Mouse (Mus musculus): ENCODE measurements around the gene Gm10721.
"Not testable (repeated sequence)": the region's sequence is repeated elsewhere in the genome, so short reads cannot be mapped to it uniquely, and the experiment has no call there.

Gene Gm10721

DNA sequence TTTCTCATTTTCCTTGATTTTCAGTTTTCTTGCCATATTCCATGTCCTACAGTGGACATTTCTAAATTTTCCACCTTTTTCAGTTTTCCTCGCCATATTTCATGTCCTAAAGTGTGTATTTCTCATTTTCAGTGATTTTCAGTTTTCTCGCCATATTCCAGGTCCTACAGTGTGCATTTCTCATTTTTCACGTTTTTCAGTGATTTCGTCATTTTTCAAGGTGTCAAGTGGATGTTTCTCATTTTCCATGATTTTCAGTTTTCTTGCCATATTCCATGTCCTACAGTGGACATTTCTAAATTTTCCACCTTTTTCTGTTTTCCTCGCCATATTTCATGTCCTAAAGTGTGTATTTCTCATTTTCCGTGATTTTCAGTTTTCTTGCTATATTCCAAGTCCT, 12.7 kb downstream of the Gm10721 start:
- DNase-seq (ENCODE audit: low spot score in 2 of 2), result peak; percentile 64 to 67

DNA sequence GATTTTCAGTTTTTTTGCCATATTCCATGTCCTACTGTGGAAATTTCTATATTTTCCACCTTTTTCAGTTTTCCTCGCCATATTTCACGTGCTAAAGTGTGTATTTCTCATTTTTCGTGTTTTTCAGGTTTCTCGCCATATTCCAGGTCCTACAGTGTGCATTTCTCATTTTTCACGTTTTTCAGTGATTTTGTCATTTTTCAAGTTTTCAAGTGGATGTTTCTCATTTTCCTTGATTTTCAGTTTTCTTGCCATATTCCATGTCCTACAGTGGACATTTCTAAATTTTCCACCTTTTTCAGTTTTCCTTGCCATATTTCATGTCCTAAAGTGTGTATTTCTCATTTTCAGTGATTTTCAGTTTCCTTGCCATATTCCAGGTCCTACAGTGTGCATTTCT, 13.2 kb downstream of the Gm10721 start:
- DNase-seq (ENCODE audit: low spot score in 2 of 2), result not testable (repeated sequence)

DNA sequence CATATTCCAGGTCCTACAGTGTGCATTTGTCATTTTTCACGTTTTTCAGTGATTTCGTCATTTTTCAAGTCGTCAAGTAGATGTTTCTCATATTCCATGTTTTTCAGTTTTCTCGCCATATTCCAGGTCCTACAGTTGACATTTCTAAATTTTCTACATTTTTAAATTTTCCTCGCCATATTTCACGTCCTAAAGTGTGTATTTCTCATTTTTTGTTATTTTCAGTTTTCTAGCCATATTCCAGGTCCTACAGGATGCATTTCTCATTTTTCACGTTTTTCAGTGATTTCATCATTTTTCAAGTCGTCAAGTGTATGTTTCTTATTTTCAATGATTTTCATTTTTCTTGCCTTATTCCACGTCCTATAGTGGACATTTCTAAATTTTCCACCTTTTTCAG, 13.8 kb downstream of the Gm10721 start:
- not testable (repeated sequence) for DNase-seq (ENCODE audit: low spot score in 2 of 2)

DNA sequence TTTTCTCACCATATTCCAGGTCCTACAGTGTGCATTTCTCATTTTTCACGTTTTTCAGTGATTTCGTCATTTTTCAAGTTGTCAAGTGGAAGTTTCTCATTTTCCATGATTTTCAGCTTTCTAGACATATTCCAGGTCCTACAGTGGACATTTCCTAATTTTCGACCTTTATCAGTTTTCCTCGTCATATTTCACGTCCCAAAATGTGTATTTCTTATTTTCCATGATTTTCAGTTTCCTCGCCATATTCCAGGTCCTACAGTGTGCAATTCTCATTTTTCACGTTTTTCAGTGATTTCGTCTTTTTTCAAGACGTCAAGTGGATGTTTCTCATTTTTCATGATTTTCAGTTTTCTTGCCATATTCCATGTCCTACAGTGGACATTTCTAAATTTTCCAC, 14.3 kb downstream of the Gm10721 start:
- not testable (repeated sequence) for DNase-seq (ENCODE audit: low spot score in 2 of 2)

DNA sequence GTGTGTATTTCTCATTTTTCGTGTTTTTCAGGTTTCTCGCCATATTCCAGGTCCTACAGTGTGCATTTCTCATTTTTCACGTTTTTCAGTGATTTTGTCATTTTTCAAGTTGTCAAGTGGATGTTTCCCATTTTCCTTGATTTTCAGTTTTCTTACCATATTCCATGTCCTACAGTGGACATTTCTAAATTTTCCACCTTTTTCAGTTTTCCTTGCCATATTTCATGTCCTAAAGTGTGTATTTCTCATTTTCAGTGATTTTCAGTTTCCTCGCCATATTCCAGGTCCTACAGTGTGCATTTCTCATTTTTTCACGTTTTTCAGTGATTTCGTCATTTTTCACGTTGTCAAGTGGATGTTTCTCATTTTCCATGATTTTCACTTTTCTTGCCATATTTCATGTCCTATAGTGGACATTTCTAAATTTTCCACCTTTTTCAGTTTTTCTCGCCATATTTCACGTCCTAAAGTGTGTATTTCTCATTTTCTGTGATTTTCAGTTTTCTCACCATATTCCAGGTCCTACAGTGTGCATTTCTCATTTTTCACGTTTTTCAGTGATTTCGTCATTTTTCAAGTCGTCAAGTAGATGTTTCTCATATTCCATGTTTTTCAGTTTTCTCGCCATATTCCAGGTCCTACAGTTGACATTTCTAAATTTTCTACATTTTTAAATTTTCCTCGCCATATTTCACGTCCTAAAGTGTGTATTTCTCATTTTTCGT, 16.5 kb downstream of the Gm10721 start:
- peak; percentile 24 to 29 for DNase-seq (ENCODE audit: low spot score in 2 of 2)

DNA sequence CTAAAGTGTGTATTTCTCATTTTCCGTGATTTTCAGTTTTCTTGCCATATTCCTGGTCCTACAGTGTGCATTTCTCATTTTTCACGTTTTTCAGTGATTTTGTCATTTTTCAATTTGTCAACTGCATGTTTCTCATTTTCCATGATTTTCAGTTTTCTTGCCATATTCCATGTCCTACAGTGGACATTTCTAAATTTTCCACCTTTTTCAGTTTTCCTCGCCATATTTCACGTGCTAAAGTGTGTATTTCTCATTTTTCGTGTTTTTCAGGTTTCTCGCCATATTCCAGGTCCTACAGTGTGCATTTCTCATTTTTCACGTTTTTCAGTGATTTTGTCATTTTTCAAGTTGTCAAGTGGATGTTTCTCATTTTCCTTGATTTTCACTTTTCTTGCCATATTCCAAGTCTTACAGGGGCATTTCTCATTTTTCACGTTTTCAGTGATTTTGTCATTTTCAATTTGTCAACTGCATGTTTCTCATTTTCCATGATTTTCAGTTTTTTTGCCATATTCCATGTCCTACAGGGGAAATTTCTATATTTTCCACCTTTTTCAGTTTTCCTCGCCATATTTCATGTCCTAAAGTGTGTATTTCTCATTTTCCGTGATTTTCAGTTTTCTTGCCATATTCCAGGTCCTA, 17.9 kb downstream of the Gm10721 start:
- DNase-seq (ENCODE audit: low spot score in 2 of 2), result not testable (repeated sequence)

DNA sequence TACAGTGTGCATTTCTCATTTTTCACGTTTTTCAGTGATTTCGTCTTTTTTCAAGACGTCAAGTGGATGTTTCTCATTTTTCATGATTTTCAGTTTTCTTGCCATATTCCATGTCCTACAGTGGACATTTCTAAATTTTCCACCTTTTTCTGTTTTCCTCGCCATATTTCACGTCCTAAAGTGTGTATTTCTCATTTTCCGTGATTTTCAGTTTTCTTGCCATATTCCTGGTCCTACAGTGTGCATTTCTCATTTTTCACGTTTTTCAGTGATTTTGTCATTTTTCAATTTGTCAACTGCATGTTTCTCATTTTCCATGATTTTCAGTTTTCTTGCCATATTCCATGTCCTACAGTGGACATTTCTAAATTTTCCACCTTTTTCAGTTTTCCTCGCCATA, 21.4 kb downstream of the Gm10721 start, which contains the start of gene Gm17535:
Gene Gm17535 (plus strand): TSS at position 301 of the 400 bp plus-strand sequence.
- not testable (repeated sequence) for DNase-seq (ENCODE audit: low spot score in 2 of 2)

DNA sequence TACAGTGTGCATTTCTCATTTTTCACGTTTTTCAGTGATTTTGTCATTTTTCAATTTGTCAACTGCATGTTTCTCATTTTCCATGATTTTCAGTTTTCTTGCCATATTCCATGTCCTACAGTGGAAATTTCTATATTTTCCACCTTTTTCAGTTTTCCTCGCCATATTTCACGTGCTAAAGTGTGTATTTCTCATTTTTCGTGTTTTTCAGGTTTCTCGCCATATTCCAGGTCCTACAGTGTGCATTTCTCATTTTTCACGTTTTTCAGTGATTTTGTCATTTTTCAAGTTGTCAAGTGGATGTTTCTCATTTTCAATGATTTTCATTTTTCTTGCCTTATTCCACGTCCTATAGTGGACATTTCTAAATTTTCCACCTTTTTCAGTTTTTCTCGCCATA, 23.6 kb downstream of the Gm10721 start, which contains the start of gene Gm10715:
Gene Gm10715 (plus strand): TSS at position 301 of the 400 bp plus-strand sequence.
- not testable (repeated sequence) for DNase-seq (ENCODE audit: low spot score in 2 of 2)

DNA sequence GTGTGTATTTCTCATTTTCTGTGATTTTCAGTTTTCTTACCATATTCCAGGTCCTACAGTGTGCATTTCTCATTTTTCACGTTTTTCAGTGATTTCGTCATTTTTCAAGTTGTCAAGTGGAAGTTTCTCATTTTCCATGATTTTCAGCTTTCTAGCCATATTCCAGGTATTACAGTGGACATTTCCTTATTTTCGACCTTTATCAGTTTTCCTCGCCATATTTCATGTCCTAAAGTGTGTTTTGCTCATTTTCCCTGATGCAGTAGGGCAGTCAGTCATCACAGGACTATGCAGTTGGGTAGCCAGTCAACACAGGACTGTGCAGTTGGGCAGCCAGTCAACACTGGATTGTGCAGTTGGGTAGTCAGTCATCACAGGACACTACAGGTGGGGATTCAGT, 25.2 kb downstream of the Gm10721 start:
- not testable (repeated sequence) for DNase-seq (ENCODE audit: low spot score in 2 of 2)

Data from natural killer cell, adult 2 months (primary cell).